Mouse (Mus musculus): ENCODE results near the gene Rps27. TPM values are rescaled to one million over a fixed set of nuclear protein-coding genes. Genes with fewer than 3 reads are reported as not detected.

The Rps27 gene
- polyA plus RNA-seq, 1 experiment from 2014 or later: 874 TPM

DNA sequence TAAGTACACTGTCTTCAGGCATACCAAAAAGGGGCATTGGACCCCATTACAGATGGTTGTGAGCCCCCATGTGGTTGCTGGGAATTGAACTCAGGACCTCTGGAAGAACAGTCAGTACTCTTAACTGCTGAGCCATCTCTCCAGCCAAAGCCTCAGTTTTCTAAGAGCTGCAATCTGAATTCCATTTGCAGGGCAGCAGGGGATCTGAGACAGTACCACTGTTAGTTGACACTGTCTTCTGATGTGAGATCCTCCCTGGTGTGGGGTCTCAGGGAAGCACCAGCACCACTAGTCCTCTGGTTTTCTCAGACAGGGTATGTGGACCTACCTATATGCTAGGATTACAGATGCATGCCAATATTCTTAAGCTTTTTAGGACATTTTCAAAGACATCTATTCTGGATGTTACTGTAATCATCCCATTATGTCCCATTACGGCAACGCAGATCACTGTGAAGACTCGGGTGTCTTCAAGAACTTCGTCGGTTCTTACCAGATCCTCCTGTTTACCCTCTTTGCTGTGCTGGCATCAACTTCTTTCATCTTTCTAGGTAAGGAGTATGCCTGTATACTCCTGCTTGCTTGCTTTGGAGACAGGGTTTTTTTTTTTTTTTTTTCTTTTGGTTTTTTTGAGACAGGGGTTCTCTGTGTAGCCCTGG is 3.4 kb downstream of the Rps27 start:
- Histone ChIP-seq H3K4me1 (replicated peaks) (peaks cover 33% of the 10 kb centered on the region), H3K27ac (no peak overlapping the region), H3K4me2 (no peak overlapping the region), H3K9ac (no peak overlapping the region), H3K4me3 (no peak overlapping the region), H3K9me3 (replicated peaks) (no peaks in the 10 kb centered on the region), H3K36me3 (peaks cover 40% of the 10 kb centered on the region), H3K27me3 (no peaks in the 10 kb centered on the region)
- ATAC-seq (replicated peaks; ENCODE audit: insufficient number of reproducible peaks, insufficient read depth, low FRiP score, low read depth): no peak
- WGBS: 89% methylated on average over 5 of the region's 5 CpGs

GRCm38 (mm10) chr3:90208662-90209061 is 4.8 kb downstream of the Rps27 start:
- peaks cover 40% of the 10 kb centered on the region for H3K36me3 ChIP-seq
- H3K9ac ChIP-seq: no peak overlapping the region
- no peaks in the 10 kb centered on the region for H3K27me3 ChIP-seq
- peak overlapping the region; percentile 13; the same call in 1 of the 2 replicates for H3K27ac ChIP-seq
- peaks cover 30% of the 10 kb centered on the region for H3K4me1 ChIP-seq (replicated peaks)
- H3K4me3 ChIP-seq: no peak overlapping the region
- no peak overlapping the region for H3K4me2 ChIP-seq
- WGBS: 74% methylated on average over 2 of the region's 2 CpGs
- H3K9me3 ChIP-seq (replicated peaks): no peaks in the 10 kb centered on the region
- ATAC-seq (replicated peaks; ENCODE audit: insufficient number of reproducible peaks, insufficient read depth, low FRiP score, low read depth): no peak

DNA sequence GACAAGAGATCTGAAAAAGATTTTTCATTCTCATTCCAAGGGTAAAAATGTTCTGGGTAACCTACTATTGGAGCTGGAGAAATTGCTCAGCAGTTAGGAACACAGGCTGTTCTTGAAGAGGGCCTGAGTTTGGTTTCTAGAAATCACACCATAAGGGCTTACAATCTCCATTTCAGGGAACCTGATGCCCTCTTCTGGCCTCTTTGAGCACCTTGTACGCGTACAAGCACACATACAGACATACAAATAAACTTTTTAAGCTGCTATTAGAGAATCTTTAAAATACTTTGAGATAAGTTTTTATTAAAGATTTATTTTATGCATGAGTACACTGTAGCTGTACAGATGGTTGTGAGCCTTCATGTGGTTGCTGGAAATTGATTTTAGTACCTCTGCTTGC is 8.9 kb downstream of the Rps27 start:
- no peak for ATAC-seq (replicated peaks; ENCODE audit: insufficient number of reproducible peaks, insufficient read depth, low FRiP score, low read depth)
- Histone ChIP-seq H3K4me3 (no peak overlapping the region), H3K27me3 (no peaks in the 10 kb centered on the region), H3K27ac (no peak overlapping the region), H3K4me1 (replicated peaks) (peaks cover 9% of the 10 kb centered on the region), H3K4me2 (no peak overlapping the region), H3K9ac (no peak overlapping the region), H3K9me3 (replicated peaks) (no peaks in the 10 kb centered on the region), H3K36me3 (peaks cover 11% of the 10 kb centered on the region)
- 96% methylated on average over 2 of the region's 2 CpGs for WGBS

GRCm38 (mm10) chr3:90203619-90204018 is 9.8 kb downstream of the Rps27 start:
- 24% methylated on average over 5 of the region's 5 CpGs for WGBS
- ATAC-seq (replicated peaks; ENCODE audit: insufficient number of reproducible peaks, insufficient read depth, low FRiP score, low read depth): peak; percentile 66

DNA sequence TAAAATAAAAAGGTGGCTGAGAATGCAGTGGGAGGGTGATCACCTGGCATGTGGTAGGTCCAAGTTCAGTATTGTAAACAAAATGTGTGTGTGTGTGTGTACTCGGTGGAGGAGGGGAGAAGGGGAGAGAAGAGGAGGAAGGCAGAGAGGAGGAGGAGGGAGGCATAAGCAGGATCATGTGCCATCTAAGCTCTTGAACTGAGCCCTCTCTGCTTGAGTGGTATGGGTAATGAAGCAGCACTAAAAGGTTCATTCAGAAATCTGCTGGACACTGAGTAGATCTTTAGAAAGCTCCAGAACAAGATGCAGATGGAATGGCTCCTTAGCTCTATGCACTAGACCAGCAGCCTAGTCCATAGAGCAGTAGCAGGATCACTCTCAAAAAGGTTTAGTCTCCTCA is 10.6 kb downstream of the Rps27 start:
- Histone ChIP-seq H3K4me3 (no peak overlapping the region), H3K4me2 (no peak overlapping the region), H3K4me1 (replicated peaks) (peaks cover 4% of the 10 kb centered on the region; the same call in 1 of the 2 replicates), H3K27me3 (no peaks in the 10 kb centered on the region), H3K9me3 (replicated peaks) (no peaks in the 10 kb centered on the region), H3K9ac (no peak overlapping the region), H3K27ac (no peak overlapping the region), H3K36me3 (no peaks in the 10 kb centered on the region)
- ATAC-seq (replicated peaks; ENCODE audit: insufficient number of reproducible peaks, insufficient read depth, low FRiP score, low read depth): no peak
- 44% methylated on average over 1 of the region's 1 CpGs for WGBS

More at GRCm38 (mm10) chr3:90203619-90204018, 9.8 kb downstream of the Rps27 start:
- H3K27me3 ChIP-seq: no peaks in the 10 kb centered on the region
- peak overlapping the region; percentile 22 for H3K27ac ChIP-seq
- H3K9me3 ChIP-seq (replicated peaks): no peaks in the 10 kb centered on the region
- no peak overlapping the region for H3K4me2 ChIP-seq
- peaks cover 5% of the 10 kb centered on the region; the same call in 1 of the 2 replicates for H3K4me1 ChIP-seq (replicated peaks)
- H3K9ac ChIP-seq: no peak overlapping the region
- H3K4me3 ChIP-seq: no peak overlapping the region
- H3K36me3 ChIP-seq: peaks cover 3% of the 10 kb centered on the region

DNA sequence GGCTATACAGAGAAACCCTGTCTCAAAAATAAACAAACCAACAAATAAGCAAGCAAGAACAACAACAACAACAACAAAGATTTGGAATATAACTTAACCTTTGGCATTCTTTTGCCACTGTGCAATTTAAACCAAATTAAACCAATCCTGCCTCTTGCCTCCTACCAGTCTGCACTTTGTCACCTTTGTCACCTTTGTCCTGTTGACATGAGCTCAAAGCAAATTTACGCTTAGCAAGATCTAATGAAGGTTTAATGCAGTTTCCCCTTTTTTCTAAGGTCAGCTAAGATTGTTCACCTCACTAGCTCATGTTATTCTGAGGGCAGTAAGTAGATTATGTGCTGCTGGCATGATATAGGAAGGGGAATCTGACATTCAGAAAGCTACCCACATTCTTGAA is 15.9 kb downstream of the Rps27 start:
- Histone ChIP-seq H3K9ac (no peak overlapping the region), H3K27me3 (no peaks in the 10 kb centered on the region), H3K27ac (no peak overlapping the region), H3K4me2 (no peak overlapping the region), H3K4me1 (replicated peaks) (no peaks in the 10 kb centered on the region), H3K9me3 (replicated peaks) (no peaks in the 10 kb centered on the region), H3K4me3 (no peak overlapping the region), H3K36me3 (no peaks in the 10 kb centered on the region)
- 37% methylated on average over 1 of the region's 1 CpGs for WGBS
- no peak for ATAC-seq (replicated peaks; ENCODE audit: insufficient number of reproducible peaks, insufficient read depth, low FRiP score, low read depth)

DNA sequence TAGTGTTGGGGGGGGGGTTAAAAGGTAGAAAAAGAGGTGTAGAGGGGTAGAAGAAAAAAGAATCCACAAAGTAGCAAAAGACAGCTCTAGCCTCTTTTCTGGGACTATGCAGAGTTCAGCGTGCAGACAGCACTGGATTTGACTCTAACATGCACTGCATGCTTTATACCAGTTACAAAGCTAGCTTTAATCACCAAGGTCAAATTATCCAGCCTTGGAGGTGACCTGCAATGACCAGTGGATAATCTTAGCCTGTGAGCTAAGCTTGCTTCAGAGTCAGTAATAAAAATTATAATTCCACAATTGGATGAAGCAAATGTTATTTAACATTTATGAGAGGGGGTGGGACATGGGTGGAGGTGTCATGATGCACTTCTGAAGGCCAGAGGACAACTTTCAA is 17.8 kb downstream of the Rps27 start:
- no peak for ATAC-seq (replicated peaks; ENCODE audit: insufficient number of reproducible peaks, insufficient read depth, low FRiP score, low read depth)
- no peaks in the 10 kb centered on the region for H3K36me3 ChIP-seq
- no peaks in the 10 kb centered on the region for H3K9me3 ChIP-seq (replicated peaks)
- no peak overlapping the region for H3K27ac ChIP-seq
- H3K4me2 ChIP-seq: no peak overlapping the region
- no peaks in the 10 kb centered on the region for H3K4me1 ChIP-seq (replicated peaks)
- H3K4me3 ChIP-seq: no peak overlapping the region
- WGBS: 54% methylated on average over 1 of the region's 1 CpGs
- no peaks in the 10 kb centered on the region for H3K27me3 ChIP-seq
- no peak overlapping the region for H3K9ac ChIP-seq

DNA sequence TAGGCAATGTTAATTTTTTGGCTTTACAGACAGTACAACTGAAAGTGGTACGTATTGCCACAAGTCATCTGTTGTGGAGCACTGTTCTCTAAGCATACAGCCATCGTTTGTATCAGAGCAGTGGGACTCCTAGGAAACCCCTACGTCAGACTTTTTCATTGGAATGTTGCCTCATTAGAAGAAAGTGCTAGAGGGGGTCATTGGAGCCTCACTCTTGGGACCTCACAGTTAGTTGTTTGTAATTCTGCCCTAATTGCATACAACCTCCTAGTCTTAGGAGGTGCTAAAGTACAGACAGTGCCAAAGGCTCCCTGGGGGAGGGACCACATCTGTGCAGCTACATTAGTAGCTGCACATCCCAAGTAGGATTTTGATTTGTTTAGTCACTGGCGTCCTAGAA is 18.7 kb downstream of the Rps27 start:
- Histone ChIP-seq H3K27ac (no peak overlapping the region), H3K9ac (no peak overlapping the region), H3K4me1 (replicated peaks) (no peaks in the 10 kb centered on the region), H3K27me3 (no peaks in the 10 kb centered on the region), H3K36me3 (no peaks in the 10 kb centered on the region), H3K4me2 (no peak overlapping the region), H3K4me3 (no peak overlapping the region), H3K9me3 (replicated peaks) (no peaks in the 10 kb centered on the region)
- ATAC-seq (replicated peaks; ENCODE audit: insufficient number of reproducible peaks, insufficient read depth, low FRiP score, low read depth): no peak
- 64% methylated on average over 4 of the region's 4 CpGs for WGBS

DNA sequence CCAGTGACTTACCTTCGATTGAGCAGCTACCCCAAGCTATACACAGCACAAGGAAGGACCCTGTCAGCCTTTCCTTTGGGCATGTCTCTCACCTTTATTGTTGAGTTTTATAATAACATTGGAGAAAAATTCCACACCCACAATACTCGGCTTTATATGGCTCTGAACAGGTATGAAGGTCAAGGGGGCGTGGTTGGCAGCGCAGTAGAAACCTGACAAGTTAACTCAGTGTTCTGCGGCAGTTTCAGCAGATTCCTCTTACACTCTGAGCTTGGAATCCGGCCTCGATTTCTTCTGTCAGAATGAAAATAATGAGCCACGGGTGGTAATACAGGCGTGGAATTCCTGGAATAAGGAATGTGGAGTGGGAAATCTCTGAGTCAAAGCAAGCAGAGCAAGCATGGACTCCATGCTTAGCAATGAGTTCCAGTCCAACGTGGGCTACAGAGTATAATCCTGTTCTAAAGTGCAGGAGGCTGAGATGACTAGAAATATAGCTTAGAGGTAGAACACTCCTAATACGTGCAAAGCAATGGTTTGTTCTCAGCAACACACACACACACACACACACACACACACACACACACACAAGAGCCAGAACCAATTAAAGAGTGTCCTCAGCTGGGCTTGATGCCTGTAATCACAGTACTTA is 22.5 kb downstream of the Rps27 start:
- H3K4me1 ChIP-seq (replicated peaks): no peaks in the 10 kb centered on the region
- 68% methylated on average over 11 of the region's 11 CpGs for WGBS
- ATAC-seq (replicated peaks; ENCODE audit: insufficient number of reproducible peaks, insufficient read depth, low FRiP score, low read depth): no peak

DNA sequence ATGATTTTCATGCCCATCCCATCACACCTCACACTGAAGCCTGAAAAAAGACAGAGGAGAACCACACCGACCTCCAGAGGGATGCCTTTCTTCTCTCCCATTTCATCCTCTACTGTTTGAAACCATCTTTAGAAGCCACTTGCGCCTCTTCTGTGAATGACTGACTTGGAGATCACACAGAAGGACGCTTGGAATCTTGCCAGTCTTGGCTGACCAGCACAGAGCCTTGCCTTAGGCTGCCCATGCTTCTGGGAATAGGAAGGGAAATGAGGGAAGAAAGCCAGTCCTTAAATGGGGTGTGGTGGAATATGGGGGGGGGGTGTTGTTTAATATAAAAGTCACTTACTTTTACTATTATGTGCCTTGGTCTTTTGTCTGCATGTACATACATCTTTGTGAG is 29.9 kb downstream of the Rps27 start:
- Histone ChIP-seq H3K4me1 (replicated peaks) (no peaks in the 10 kb centered on the region), H3K4me2 (no peak overlapping the region), H3K36me3 (no peaks in the 10 kb centered on the region), H3K4me3 (no peak overlapping the region), H3K9ac (no peak overlapping the region), H3K9me3 (replicated peaks) (no peaks in the 10 kb centered on the region), H3K27ac (no peak overlapping the region), H3K27me3 (no peaks in the 10 kb centered on the region)
- 58% methylated on average over 3 of the region's 3 CpGs for WGBS
- ATAC-seq (replicated peaks; ENCODE audit: insufficient number of reproducible peaks, insufficient read depth, low FRiP score, low read depth): no peak

More for the DNA sequence above, 22.5 kb downstream of the Rps27 start:
- H3K27me3 ChIP-seq: no peaks in the 10 kb centered on the region
- no peak overlapping the region for H3K9ac ChIP-seq
- no peak overlapping the region for H3K4me2 ChIP-seq
- H3K9me3 ChIP-seq (replicated peaks): no peaks in the 10 kb centered on the region
- no peaks in the 10 kb centered on the region for H3K36me3 ChIP-seq
- no peak overlapping the region for H3K4me3 ChIP-seq
- H3K27ac ChIP-seq: no peak overlapping the region

DNA sequence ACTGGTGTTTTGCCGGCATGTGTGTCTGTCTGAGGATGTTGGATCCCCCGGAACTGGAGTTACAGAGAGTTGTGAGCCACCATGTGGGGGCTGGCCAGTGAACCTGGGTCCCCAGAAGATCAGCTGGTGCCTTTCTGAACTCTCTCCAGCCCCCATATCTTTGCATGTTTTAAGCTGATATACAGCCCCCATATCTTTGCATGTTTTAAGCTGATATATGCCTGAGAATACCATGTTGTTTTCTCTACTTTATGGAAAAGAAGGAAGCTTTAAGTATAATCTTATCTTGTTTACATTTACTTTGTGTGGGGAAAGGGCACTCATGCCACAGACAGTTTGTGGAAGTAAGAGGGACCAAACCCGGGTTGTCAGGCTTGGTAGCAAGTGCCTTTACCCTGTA is 33.9 kb downstream of the Rps27 start:
- whole genome bisulfite sequencing: 61% methylated on average over 3 of the region's 3 CpGs
- Histone ChIP-seq H3K4me2 (no peak overlapping the region), H3K9me3 (replicated peaks) (no peaks in the 10 kb centered on the region), H3K4me3 (no peak overlapping the region), H3K27ac (no peak overlapping the region), H3K27me3 (no peaks in the 10 kb centered on the region), H3K36me3 (no peaks in the 10 kb centered on the region), H3K9ac (no peak overlapping the region), H3K4me1 (replicated peaks) (no peaks in the 10 kb centered on the region)
- no peak for ATAC-seq (replicated peaks; ENCODE audit: insufficient number of reproducible peaks, insufficient read depth, low FRiP score, low read depth)
